Mouse (Mus musculus): Measurements from ENCODE around the gene Foxc1. TPM values are rescaled to one million over a fixed set of nuclear protein-coding genes. Genes with fewer than 3 reads are reported as not detected.
A peak's percentile ranks its signal among the peaks of the same experiment; 100 is the strongest.

Gene Foxc1
- polyA plus RNA-seq, 1 experiment from 2014 or later: 0.63 TPM

- H3K36me3 ChIP-seq (ENCODE audit: insufficient read depth): no peaks in the 10 kb centered on the region
- TF ChIP-seq CTCF (IDR thresholded peaks at IDR 0.05; ENCODE audit: low read depth): no peak
- no peaks in the 10 kb centered on the region for H3K4me1 ChIP-seq (ENCODE audit: insufficient read depth)
- H3K9me3 ChIP-seq (ENCODE audit: low read depth, low read length): no peaks in the 10 kb centered on the region
- H3K4me3 ChIP-seq (ENCODE audit: low read depth, low read length): peak overlapping the region; percentile 44
- peak overlapping the region; percentile 61 for H3K4me2 ChIP-seq
- H3K27me3 ChIP-seq (ENCODE audit: insufficient read depth, low read length): peaks cover 88% of the 10 kb centered on the region
- DNase-seq (peak; percentile 59), ATAC-seq (ENCODE audit: insufficient read depth) (no peak)
- H3K27ac ChIP-seq (ENCODE audit: low read depth): no peak overlapping the region
- H3K9ac ChIP-seq: peak overlapping the region; percentile 53
- 14% methylated on average over 9 of the region's 9 CpGs for WGBS
Observed at GRCm38 (mm10) chr13:31810375-31810692, 3.9 kb downstream of the Foxc1 start.

- Histone ChIP-seq H3K36me3 (ENCODE audit: insufficient read depth) (no peaks in the 10 kb centered on the region), H3K9me3 (ENCODE audit: low read depth, low read length) (no peaks in the 10 kb centered on the region), H3K9ac (peak overlapping the region; percentile 53), H3K4me1 (ENCODE audit: insufficient read depth) (no peaks in the 10 kb centered on the region), H3K4me3 (ENCODE audit: low read depth, low read length) (peak overlapping the region; percentile 44), H3K27ac (ENCODE audit: low read depth) (no peak overlapping the region; the same call in 1 of the 2 replicates), H3K4me2 (peak overlapping the region; percentile 61), H3K27me3 (ENCODE audit: insufficient read depth, low read length) (peaks cover 88% of the 10 kb centered on the region)
- DNase-seq (peak; percentile 36), ATAC-seq (ENCODE audit: insufficient read depth) (no peak)
- no peak for TF ChIP-seq CTCF (IDR thresholded peaks at IDR 0.05; ENCODE audit: low read depth)
- WGBS: 2% methylated on average over 64 of the region's 65 CpGs
Observed at GRCm38 (mm10) chr13:31810693-31811541, 4.5 kb downstream of the Foxc1 start.

GRCm38 (mm10) chr13:31811542-31812021 is 5.1 kb downstream of the Foxc1 start:
- no peak for TF ChIP-seq CTCF (IDR thresholded peaks at IDR 0.05; ENCODE audit: low read depth)
- Histone ChIP-seq H3K9me3 (ENCODE audit: low read depth, low read length) (no peaks in the 10 kb centered on the region), H3K36me3 (ENCODE audit: insufficient read depth) (no peaks in the 10 kb centered on the region), H3K27me3 (ENCODE audit: insufficient read depth, low read length) (peaks cover 82% of the 10 kb centered on the region), H3K9ac (peak overlapping the region; percentile 53), H3K27ac (ENCODE audit: low read depth) (no peak overlapping the region; the same call in 1 of the 2 replicates), H3K4me3 (ENCODE audit: low read depth, low read length) (peak overlapping the region; percentile 44), H3K4me2 (peak overlapping the region; percentile 61), H3K4me1 (ENCODE audit: insufficient read depth) (no peaks in the 10 kb centered on the region)
- DNase-seq (no peak), ATAC-seq (ENCODE audit: insufficient read depth) (no peak)
- 15% methylated on average over 43 of the region's 44 CpGs for WGBS

GRCm38 (mm10) chr13:31812701-31813100 is 6.3 kb downstream of the Foxc1 start:
- no peak for TF ChIP-seq CTCF (IDR thresholded peaks at IDR 0.05; ENCODE audit: low read depth)
- DNase-seq (no peak), ATAC-seq (ENCODE audit: insufficient read depth) (no peak)
- H3K36me3 ChIP-seq (ENCODE audit: insufficient read depth): no peaks in the 10 kb centered on the region
- H3K9ac ChIP-seq: no peak overlapping the region
- peaks cover 73% of the 10 kb centered on the region for H3K27me3 ChIP-seq (ENCODE audit: insufficient read depth, low read length)
- H3K27ac ChIP-seq (ENCODE audit: low read depth): no peak overlapping the region
- no peaks in the 10 kb centered on the region for H3K9me3 ChIP-seq (ENCODE audit: low read depth, low read length)
- H3K4me1 ChIP-seq (ENCODE audit: insufficient read depth): no peaks in the 10 kb centered on the region
- WGBS: 84% methylated on average over 2 of the region's 2 CpGs
- no peak overlapping the region for H3K4me2 ChIP-seq
- no peak overlapping the region for H3K4me3 ChIP-seq (ENCODE audit: low read depth, low read length)

GRCm38 (mm10) chr13:31815383-31816003 is 9.1 kb downstream of the Foxc1 start:
- no peak overlapping the region for H3K4me2 ChIP-seq
- H3K36me3 ChIP-seq (ENCODE audit: insufficient read depth): no peaks in the 10 kb centered on the region
- H3K27ac ChIP-seq (ENCODE audit: low read depth): no peak overlapping the region
- 38% methylated on average over 15 of the region's 15 CpGs for WGBS
- ATAC-seq (ENCODE audit: insufficient read depth) (0 out of 2 replicates have a peak, but pooled peaks have one; percentile 22), DNase-seq (peak; percentile 29)
- no peaks in the 10 kb centered on the region for H3K4me1 ChIP-seq (ENCODE audit: insufficient read depth)
- no peaks in the 10 kb centered on the region for H3K9me3 ChIP-seq (ENCODE audit: low read depth, low read length)
- no peak for TF ChIP-seq CTCF (IDR thresholded peaks at IDR 0.05; ENCODE audit: low read depth)
- no peak overlapping the region for H3K4me3 ChIP-seq (ENCODE audit: low read depth, low read length)
- H3K27me3 ChIP-seq (ENCODE audit: insufficient read depth, low read length): peaks cover 68% of the 10 kb centered on the region
- H3K9ac ChIP-seq: no peak overlapping the region

GRCm38 (mm10) chr13:31818337-31818736 is 11.9 kb downstream of the Foxc1 start:
- Histone ChIP-seq H3K27ac (ENCODE audit: low read depth) (no peak overlapping the region), H3K36me3 (ENCODE audit: insufficient read depth) (no peaks in the 10 kb centered on the region), H3K27me3 (ENCODE audit: insufficient read depth, low read length) (peaks cover 50% of the 10 kb centered on the region), H3K4me3 (ENCODE audit: low read depth, low read length) (no peak overlapping the region), H3K9ac (no peak overlapping the region), H3K4me1 (ENCODE audit: insufficient read depth) (peaks cover 6% of the 10 kb centered on the region; the same call in 1 of the 2 replicates), H3K4me2 (no peak overlapping the region), H3K9me3 (ENCODE audit: low read depth, low read length) (no peaks in the 10 kb centered on the region)
- ATAC-seq (ENCODE audit: insufficient read depth) (no peak), DNase-seq (no peak)
- no peak for TF ChIP-seq CTCF (IDR thresholded peaks at IDR 0.05; ENCODE audit: low read depth)
- 42% methylated on average over 7 of the region's 7 CpGs for WGBS

All from lung, embryonic 14.5 days (tissue).